Mouse (Mus musculus): Measurements from ENCODE around the gene Ston2.

Ston2 gene

GRCm38 (mm10) chr12:91695761-91696160 is 92.4 kb downstream of the Ston2 start:
- no peak for DNase-seq

GRCm38 (mm10) chr12:91694748-91695147 is 93.4 kb downstream of the Ston2 start:
- no peak for DNase-seq

GRCm38 (mm10) chr12:91693566-91693965 is 94.6 kb downstream of the Ston2 start:
- DNase-seq = no peak

GRCm38 (mm10) chr12:91692991-91693390 is 95.2 kb downstream of the Ston2 start:
- DNase-seq = no peak

GRCm38 (mm10) chr12:91685674-91686290 is 102.4 kb downstream of the Ston2 start:
- no peak for DNase-seq

GRCm38 (mm10) chr12:91684840-91685415 is 103.3 kb downstream of the Ston2 start:
- no peak for DNase-seq

- peak; percentile 10 for DNase-seq
Measured at GRCm38 (mm10) chr12:91684101-91684839, 103.9 kb downstream of the Ston2 start.

GRCm38 (mm10) chr12:91683549-91684100 is 104.6 kb downstream of the Ston2 start:
- DNase-seq = no peak

- DNase-seq = no peak
Measured at GRCm38 (mm10) chr12:91683096-91683495, 105.1 kb downstream of the Ston2 start.

GRCm38 (mm10) chr12:91679320-91680064 is 108.7 kb downstream of the Ston2 start:
- DNase-seq = no peak

- no peak for DNase-seq
Measured at GRCm38 (mm10) chr12:91675937-91676336, 112.2 kb downstream of the Ston2 start.

GRCm38 (mm10) chr12:91673141-91673540 is 115.0 kb downstream of the Ston2 start:
- no peak for DNase-seq

- no peak for DNase-seq
Measured at GRCm38 (mm10) chr12:91672528-91672927, 115.7 kb downstream of the Ston2 start.

- no peak for DNase-seq
Measured at GRCm38 (mm10) chr12:91668529-91669245, 119.5 kb downstream of the Ston2 start.

GRCm38 (mm10) chr12:91667741-91668140 is 120.4 kb downstream of the Ston2 start:
- DNase-seq = no peak

- DNase-seq = no peak
Measured at GRCm38 (mm10) chr12:91666607-91667006, 121.6 kb downstream of the Ston2 start.

- DNase-seq = no peak
Measured at GRCm38 (mm10) chr12:91665431-91665830, 122.8 kb downstream of the Ston2 start.

- DNase-seq = no peak
Measured at GRCm38 (mm10) chr12:91663260-91663659, 124.9 kb downstream of the Ston2 start.

- no peak for DNase-seq
Measured at GRCm38 (mm10) chr12:91662844-91663243, 125.3 kb downstream of the Ston2 start.

GRCm38 (mm10) chr12:91660640-91661417 is 127.4 kb downstream of the Ston2 start:
- DNase-seq = no peak

GRCm38 (mm10) chr12:91654399-91655122 is 133.6 kb downstream of the Ston2 start:
- peak; percentile 11 for DNase-seq
